Mouse (Mus musculus): Measurements from ENCODE around the gene Pik3cd. TPM values are rescaled to one million over a fixed set of nuclear protein-coding genes. Genes with fewer than 3 reads are reported as not detected.
"Not testable (repeated sequence)": the region's sequence is repeated elsewhere in the genome, so short reads cannot be mapped to it uniquely, and the experiment has no call there.

Pik3cd gene
- total RNA-seq, 2 experiments from 2014 or later = 10.3 to 12.7 TPM

DNA sequence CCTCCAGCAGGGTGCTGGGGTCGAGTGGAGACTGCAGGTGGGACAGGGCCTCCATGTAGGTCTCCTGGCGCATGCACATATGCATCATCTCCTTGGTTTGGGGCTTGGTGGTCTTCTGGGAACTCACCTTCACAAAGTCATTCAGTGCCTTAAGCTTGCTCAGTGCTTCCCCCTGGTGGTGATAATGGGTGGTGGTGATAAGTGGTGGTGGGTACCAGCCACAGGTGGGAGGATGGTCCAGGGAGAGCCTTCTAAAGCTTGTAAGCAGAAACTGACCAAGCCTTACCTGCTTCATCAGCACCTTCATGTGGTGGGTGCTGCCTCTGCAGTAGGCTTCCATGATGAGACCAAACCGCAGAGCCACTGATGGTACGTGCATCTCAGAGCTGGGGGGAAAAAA lies 48.1 kb downstream of the Pik3cd start:
- peak; percentile 37 for DNase-seq (ENCODE audit: low spot score)

DNA sequence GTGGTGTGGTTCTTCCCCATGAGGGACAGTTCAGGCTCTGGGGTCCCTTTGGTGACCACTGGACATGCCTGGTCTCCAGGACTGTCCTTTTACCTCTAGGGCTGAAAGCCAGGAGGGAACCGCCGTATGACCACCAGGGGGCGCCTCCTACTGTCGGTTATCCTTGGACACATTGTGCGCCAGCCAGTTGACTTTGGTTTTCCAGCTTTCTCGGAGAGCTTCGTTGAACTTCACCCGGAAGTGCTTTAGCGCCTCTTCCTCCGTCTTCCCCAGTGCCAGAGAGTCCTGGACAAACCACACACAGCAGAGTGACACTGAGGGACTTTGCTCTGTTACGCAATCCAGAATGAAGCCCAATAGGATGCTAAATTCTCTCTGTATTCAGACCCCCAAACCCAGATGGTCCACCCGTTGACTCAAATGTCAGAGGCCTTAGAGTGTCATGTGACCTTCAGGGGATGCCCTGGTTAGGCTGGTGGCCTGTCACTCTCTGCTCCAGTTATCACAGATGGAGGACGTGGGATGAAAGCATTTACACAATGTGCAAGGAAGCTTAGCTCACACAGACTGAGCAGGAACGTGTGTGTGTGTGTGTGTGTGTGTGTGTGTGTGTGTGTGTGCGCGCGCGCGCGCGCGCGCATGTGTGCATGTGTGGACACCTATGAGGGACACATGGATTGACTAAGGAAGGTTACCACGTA lies 51.7 kb downstream of the Pik3cd start:
- peak; percentile 83 for DNase-seq (ENCODE audit: low spot score)

DNA sequence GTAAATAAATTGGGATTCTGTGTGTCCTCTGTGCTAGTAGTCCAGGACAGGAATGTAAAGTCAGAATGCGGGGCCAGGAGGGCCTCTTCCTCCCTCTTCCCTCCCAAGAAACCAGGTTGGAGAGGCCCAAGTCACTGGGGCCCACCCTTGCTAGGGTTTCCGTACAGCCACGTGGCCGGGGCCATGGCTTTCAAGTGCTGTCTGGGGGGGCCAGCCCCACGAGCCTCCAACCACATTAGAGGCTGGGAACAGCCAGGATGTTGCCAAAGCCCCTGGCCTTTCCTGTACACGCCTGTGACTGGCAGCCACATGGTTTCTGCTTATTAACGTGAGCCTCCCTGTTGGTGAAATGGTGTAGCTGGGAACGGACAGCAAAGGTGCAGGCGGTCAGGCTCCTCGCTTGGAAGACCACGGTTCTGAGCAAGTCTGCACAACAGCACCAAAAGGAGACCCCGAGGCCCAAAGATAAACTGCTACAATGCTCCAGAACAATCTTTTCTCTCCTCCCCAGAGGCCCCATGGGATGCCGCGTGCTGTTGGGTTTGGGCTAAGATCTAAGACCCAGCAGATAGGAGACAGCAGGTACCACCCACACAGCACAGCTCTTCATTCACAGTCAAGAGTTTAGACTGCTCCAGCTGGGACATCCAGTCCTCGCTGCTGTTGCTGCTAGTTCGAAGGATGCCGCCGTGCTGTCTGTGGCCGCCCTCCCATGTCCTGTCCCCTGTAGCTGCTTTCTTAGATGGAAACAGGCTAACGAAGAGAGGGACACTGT lies 54.2 kb downstream of the Pik3cd start:
- no peak for DNase-seq (ENCODE audit: low spot score)

DNA sequence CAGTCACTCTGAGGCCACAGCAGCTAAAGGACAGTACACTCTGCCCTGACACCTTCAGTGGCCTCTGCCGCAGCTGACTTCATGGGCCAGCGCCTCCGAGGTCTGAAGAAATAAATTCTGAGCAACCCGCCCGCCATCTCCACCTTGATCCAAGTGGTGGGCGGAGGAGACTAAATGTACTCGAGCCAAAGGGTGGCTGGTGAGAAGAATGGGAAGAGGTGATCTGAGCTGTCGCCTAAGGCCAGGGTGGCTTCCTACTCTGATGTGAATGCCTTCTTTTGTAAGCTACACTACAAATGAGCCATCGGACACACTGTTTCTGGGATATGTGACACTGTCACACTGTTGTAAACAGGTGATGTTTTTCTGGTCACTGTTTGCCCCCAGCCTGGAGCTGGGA lies 56.6 kb downstream of the Pik3cd start:
- no peak for DNase-seq (ENCODE audit: low spot score)

DNA sequence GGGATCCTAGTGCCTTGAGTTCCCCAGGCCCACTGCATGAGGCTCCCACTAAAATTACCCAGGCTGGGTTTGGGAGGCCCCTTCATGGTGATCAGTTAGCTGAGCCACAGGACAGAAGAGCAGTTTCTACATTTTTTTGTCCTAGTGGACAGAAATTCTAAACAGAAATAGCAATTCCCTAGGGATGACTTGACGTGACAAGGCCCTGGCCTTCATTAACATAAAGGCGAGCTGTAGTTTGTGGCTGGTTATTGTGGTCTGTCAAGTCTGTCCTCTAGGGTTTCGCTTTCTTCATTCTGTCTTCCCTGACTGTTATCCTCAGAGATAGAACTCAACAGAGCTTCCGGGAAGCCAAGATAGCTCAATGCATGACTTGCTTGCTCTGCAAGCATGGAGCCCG lies 60.4 kb downstream of the Pik3cd start:
- DNase-seq (ENCODE audit: low spot score) = no peak

DNA sequence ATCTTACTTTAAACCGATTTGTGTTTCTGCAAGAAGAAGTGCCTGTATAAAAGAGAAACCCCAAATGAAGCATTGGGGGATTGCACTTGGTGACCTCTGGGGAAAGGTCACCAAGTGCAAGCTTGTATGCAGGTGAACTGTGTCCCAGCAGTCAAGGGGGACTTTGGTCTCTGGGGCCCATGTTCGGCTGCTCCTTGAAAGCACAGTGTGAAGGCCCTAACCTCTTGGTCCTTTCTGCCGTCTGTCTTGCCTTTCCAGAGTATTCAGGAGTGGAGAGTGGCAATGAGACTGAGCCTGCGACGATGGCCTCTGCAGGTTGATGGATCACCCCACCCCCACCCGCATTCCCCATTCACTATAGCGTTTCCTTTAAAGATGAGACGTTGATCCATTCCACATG lies 61.0 kb downstream of the Pik3cd start:
- no peak for DNase-seq (ENCODE audit: low spot score)

DNA sequence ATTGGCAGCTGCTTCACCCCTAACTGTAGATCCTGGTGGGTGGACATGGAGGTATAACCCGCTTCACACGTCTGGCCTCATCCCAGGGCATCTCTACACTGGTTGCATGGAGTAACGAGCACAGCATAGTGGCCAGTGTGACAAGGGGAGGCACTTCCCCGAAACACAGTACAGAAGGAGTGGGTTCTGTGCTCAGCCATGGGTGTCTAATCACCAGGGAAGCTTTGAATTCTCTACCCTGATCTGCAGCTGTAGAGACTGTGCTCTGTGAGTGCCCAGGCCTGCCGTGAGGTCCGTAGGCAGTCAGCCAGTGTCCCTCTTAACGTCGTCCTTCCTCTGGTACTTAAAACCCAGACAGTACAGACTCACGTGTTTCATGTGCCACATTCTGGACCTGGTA lies 61.5 kb downstream of the Pik3cd start:
- DNase-seq (ENCODE audit: low spot score) = no peak

DNA sequence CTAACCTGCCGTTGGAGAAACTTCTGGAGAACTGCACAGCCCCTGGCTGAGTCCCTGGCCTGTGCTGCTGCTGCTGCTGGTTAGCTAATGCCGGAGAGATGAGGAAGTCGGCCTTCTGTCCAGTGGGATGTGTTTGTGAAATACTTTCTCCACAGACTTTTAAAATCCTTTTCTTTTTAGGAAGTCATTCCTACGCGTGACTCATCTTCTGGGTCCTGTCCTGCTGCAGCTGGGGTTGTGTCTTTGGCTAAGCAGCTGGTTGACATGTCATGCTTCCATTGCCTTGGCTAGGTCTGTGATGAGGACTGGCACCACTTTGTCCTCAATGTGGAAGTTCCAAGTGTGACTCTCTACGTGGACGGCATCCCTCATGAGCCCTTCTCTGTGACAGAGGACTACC lies 64.4 kb downstream of the Pik3cd start:
- DNase-seq (ENCODE audit: low spot score) = peak; percentile 45

DNA sequence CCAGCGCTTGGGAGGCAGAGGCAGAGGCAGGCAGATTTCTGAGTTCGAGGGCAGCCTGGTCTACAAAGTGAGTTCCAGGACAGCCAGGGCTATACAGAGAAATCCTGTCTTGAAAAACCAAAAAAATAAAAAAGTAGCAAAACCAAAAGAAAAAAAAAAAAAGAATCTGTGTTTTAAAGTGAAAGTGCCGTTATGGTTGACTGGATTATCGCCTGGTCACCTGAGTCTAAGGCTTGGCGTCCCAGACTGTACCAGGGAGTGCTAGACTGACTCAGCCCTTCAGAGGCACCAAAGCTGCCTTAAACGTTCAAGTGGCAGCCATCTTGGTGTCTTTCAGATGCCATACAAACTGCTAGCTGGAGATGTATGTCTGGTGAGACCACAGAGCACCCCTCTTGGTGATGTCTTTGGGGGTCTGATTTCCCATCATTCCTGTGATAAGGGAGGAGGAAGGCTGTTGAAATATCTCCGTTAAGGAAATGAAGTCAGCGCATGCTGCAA lies 66.4 kb downstream of the Pik3cd start:
- no peak for DNase-seq (ENCODE audit: low spot score)

DNA sequence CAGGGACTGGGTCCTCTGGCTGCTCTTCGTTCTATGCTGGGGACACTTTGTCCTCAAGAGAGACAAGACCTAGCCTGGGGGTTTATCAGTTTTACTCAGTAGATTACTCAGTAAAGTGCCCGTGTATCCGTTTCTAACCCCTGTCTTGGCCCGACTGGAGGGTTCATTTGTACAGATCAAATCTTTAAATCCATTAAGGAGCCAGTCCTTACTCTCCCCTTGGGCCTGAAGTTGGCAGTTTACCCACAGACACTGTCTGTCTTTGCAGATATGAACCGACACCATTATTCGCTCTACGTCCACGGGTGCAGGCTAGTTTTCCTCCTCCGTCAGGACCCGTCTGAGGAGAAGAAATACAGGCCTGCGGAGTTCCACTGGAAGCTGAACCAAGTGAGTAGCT lies 67.4 kb downstream of the Pik3cd start:
- DNase-seq (ENCODE audit: low spot score) = no peak

DNA sequence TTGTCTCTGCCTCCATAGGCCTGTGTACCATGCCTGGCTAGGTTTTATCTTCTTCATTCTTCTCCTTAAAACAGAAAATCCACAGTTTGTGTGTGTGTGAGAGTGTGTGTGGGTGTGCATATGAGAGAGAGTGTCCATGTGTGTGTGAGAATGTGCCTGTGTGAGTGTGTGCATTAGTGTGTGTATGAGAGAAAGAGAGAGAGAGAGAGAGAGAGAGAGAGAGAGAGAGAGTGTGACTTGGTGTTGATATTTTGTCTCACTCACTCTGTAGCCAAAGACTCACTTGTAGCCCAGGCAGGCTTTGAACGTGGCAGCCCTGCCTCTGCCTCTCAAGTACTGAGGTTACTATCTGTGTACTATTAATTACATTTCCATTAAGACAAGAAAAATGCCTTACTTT lies 68.2 kb downstream of the Pik3cd start:
- no peak for DNase-seq (ENCODE audit: low spot score)

DNA sequence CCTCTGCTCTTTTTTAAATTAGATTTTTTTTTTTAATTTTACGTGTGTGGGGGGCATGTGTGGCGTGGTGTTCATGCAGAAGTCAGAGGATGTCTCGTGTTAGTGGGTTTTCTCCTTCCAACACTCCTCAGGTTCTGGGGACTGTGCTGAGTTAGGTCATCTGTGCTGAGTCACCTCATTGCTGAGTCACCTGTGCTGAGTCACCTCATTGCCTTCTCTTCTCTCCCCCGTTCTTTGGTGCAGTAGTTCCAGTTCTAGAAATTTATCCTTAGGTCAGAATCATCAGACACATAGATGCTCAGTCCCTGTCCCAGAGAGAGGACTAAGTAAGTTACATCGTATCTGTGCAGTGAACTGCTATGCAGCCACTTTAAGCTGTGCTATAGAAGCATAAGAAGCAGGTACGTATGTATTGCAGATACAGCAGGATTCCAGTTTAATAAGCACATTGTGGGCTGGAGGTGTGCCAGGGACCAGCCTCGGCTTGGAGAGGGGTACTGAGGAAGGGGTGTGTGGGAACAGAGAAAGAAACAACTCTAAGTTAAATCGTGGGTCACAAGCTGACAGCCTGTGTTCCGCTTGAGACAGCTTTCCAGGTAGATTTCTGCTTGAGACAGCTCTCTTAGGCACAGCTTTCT lies 69.6 kb downstream of the Pik3cd start:
- DNase-seq (ENCODE audit: low spot score) = no peak

DNA sequence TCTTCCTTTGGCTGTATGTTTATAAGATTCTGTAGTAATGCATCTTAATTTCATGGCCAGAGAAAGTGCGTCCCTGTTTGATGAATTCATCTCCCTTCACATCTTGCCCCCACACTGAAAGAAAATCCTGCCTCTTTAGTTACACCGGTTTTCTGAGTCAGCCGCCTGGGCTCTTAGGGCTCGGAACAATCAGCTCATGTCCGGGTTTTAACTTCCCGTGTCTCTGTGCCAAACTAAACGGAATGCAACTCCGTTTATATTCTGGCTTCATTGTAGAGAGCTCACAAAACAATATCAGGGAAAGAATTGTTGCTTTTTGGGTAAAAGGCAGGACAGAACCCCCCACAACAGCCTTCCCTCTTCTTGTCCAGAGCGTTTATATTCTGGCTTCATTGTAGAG lies 73.6 kb downstream of the Pik3cd start:
- DNase-seq (ENCODE audit: low spot score) = no peak

DNA sequence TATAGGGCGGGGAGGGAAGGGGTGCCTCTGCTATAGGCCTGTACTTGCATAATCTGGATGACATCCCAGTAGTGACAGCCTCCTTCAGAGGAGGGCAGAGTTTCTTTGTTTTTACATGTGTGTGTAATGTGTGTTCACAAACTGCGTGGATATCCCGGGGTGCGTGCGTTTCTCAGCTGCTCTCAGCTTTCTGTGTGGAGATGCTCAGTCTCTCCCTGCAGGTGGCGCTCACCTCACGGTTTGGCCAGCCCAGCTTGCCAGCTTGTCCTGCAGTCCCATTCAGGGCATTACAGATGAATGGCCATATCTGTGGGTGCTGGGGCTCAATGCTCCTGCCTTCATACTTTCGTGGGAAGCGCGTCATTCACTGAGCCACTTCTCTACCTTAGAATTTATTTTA lies 74.0 kb downstream of the Pik3cd start:
- DNase-seq (ENCODE audit: low spot score) = peak; percentile 57

DNA sequence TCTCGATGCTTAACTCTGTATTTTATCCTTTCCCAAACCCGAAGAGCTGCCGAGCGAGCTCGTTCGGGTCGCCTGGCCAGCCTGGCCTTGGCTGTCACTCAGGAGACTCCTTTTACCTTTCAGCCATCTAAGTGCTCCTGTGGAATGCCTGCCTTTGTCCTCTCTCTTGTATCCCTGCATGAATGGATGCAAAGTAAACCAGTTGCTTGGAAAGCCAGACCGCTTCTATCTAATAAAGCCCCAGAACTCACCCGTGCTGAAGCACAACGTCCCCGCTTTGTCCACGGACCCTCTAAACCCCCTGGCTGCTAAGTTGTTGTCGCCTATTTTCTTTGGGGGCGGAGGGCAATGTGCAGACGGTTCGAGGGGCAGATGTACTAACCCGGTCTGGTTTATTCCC lies 75.6 kb downstream of the Pik3cd start:
- DNase-seq (ENCODE audit: low spot score) = no peak

DNA sequence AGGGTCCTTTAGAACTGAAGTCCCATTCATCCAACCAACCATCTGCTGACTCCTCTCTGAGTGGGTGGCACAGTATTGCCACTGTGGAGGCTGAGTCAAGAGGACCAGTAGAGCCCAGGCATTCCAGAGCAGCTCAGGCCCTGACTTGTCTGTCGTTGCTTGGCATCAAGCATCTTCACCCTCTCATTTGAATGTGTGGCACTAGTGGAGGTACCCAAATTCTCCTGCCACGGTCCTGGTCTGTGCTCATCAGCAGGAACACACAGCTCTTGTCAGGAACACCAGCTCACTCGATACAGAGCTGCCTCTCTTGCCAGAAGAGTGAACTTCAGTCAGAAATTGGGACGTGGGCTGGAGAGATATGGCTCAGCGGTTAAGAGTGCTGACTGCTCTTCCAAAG lies 78.7 kb downstream of the Pik3cd start:
- no peak for DNase-seq (ENCODE audit: low spot score)

DNA sequence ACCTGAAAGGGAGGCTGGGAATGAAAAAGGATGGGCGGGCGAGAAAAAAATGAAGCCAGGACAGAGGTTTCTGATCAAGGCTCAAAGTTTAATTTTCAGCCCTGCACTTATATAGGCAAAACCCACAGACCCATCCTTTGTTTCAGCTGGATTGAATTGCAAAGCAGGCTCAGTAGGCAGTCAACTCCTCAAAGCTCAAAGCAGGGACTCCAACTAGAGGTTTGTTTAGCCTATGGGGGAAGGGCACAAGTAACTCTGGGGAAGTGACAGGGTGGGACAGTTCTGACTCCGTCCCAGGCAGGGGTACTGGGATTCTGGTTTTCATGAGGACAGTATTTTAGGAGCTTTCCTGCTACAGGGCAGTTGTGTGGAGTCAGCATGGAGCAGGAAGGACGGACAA lies 81.1 kb downstream of the Pik3cd start:
- no peak for DNase-seq (ENCODE audit: low spot score)

DNA sequence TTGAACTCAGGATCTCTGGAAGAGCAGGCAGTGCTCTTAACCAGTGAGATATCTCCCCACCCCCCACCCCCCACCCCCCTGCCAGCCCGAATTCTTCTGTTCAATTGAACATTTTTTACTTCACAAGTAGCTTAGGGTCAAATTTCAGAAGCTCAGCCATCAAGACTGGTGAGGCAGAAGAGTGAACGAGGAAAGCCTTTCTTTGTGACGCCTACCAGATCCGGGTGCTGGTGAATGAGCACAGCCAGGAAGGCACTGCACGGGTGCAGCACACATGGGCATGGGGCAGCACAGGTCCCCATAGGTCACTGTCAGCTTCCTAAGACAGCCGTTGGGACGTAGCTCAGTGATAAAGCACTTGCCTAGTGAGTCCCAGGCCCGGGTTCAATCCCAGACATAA lies 82.4 kb downstream of the Pik3cd start:
- no peak for DNase-seq (ENCODE audit: low spot score)

DNA sequence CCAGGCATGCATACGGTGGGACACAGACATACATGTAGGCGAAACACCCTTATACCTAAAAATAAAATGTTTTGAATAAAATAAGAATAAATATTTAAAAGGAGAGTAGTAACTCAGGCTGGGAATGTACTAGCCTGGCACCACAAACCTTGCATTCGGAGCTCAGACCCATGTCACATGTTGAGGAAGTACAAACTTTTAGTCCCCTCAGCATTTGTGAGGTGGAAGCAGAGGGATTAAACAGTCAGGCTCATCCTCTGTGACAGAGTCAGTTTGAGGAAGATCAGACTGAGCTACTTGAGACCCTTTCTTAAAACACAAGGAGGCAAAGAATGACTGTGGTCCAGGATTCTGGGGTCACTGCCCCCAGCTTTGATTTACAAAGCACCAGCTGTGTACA lies 85.4 kb downstream of the Pik3cd start:
- not testable (repeated sequence) for DNase-seq (ENCODE audit: low spot score)

DNA sequence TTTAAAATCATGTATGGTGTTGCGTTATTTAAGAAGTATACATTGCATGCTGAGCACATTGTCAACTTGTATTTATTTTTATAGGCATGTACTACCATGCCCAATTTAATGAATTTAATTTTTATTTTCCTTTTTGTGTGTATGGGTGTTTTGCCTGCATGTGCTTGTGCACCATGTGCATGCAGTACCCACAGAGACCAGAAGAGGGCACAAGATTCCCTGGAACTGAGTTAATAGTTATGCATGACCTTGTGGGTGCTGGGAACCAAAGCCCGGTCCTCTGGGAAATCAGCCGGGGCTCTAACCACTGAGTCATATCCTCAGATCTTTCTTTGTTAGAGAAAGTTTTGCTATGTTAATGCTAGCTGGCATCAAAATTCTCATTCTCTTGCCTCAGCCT lies 87.5 kb downstream of the Pik3cd start:
- no peak for DNase-seq (ENCODE audit: low spot score)

DNA sequence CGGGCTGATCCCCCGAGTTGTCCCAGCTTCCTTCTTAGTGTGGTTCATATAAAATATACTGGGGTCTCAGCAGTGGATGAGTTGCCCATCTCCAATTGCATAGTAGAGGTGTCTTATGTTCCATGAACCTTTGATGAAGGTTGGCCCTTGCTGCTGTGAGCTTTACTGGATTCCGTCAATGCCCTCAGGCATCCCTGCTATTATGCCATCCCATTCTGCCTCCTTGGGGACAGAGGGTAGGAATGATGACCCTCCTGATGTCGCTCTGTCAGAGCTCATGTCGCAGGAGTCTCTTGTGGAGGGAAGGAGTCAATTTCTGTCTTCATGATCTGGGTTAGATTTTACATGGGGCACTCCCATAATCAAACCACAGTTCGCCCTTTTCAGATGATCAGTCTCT lies 88.9 kb downstream of the Pik3cd start:
- DNase-seq (ENCODE audit: low spot score) = not testable (repeated sequence)

DNA sequence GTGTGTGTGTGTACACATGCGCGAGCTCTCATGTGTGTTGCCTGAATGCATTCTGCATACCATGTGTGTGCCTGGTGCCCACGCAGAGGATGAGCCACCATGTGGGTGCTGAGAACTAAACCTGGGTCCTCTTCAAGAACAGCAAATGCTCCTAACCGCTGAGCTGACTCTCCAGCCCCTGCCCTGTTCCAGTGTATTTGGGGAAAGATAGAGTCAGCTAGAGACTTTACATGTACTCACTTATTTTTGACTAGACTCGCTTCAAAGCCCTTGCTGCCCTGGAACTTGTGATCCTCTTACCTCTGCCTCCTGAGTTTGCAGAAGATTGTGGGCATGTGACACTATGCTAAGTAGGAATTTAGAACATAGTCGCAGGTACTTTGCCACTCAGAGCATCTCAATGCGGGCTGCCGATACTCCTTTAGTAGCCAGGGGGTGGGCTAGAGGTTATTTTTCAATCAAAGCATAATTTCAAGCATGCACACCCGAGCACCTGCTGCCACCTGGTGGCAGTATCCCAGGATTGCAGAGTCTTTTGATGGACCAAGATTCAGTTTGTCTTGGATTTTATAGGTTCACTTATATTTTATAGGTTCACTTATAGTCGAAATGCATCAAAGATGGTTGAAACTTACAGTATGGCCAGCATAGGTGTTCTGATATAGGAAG lies 90.9 kb downstream of the Pik3cd start:
- peak; percentile 41 for DNase-seq (ENCODE audit: low spot score)
